Mouse (Mus musculus) brain, embryonic 14.5 days (tissue): ENCODE measurements around the gene Sde2.

Experiments used
- CTCF ChIP-seq: fragments of 200-500 bp; IDR thresholded peaks from 2 replicates; pipeline ENCODE4 v1.5.1; 2012; ENCODE audit warnings: inconsistent platforms, mild to moderate bottlenecking, moderate library complexity, borderline replicate concordance; ENCODE audit not compliant: insufficient read depth, insufficient read length; ENCODE audit errors: extremely low read depth
- POLR2A ChIP-seq: fragments of 200-500 bp; IDR thresholded peaks from 2 replicates; pipeline ENCODE4 v1.6.1; 2012; ENCODE audit warnings: mild to moderate bottlenecking, inconsistent platforms, borderline replicate concordance; ENCODE audit not compliant: poor library complexity, insufficient read depth, insufficient read length, severe bottlenecking; ENCODE audit errors: extremely low read depth

GRCm38 (mm10) chr1:180810976-180811375, 40.0 kb upstream of the Sde2 start:
- TF ChIP-seq POLR2A (no peak), CTCF (no peak)
